Mouse (Mus musculus): ENCODE data around the gene Mia2. TPM values are rescaled to one million over a fixed set of nuclear protein-coding genes. Genes with fewer than 3 reads are reported as not detected.
A peak's percentile ranks its signal among the peaks of the same experiment; 100 is the strongest.

Mia2 gene
- polyA plus RNA-seq, 1 experiment from 2014 or later = 37.2 TPM

DNA sequence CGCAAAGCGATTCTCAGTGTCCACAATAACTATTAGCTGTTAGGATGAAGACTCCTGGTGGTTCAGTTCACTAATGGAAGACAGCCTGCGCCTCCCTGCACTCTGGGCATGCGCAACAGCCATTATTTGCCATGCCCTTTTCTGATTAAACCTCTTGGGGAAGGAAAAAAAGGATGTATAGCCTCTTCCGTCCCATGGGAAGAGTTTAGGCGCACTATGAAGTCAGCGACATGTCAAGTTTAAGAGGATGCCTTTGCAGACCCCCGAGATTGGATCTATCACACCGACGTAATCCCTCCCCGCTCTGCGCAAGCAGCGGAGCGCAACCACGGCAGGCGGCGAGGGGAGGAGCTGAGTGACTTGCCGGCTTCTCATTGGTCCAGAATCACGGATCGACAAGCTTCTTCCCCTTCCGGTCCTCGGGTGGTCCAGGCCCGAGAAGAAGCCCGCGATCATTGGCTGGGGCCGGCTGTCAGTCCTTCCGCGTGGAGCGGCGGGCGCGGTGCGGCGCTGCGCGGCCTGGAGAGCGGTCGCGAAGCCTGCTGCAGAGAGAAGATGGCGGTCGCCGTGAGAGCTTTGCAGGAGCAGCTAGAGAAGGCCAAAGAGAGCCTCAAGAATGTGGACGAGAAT lies 29.0 kb upstream of the Mia2 start, which contains the start of gene Pnn:
TSS of gene Pnn (plus strand) at position 437 of the 630 bp plus-strand sequence.
- Histone ChIP-seq H3K27me3 (no peaks in the 10 kb centered on the region), H3K4me3 (peak within 1 kb of the TSS; percentile 98), H3K36me3 (peaks cover 33% of the 10 kb centered on the region), H3K9ac (replicated peaks) (peak within 1 kb of the TSS; percentile 99), H3K4me2 (replicated peaks) (peak within 1 kb of the TSS; percentile 73), H3K27ac (replicated peaks) (peak within 1 kb of the TSS; percentile 95), H3K9me3 (no peaks in the 10 kb centered on the region), H3K4me1 (peaks cover 13% of the 10 kb centered on the region)
- WGBS = 0% methylated on average over 43 of the region's 43 CpGs
- peak; percentile 100 for ATAC-seq (replicated peaks)

- ATAC-seq (replicated peaks) = no peak; the same call in 1 of the 2 replicates
- H3K27ac ChIP-seq (replicated peaks) = peak overlapping the region; percentile 95
- peak overlapping the region; percentile 99 for H3K9ac ChIP-seq (replicated peaks)
- WGBS = under 1% methylated on average over 41 of the region's 41 CpGs
- H3K4me1 ChIP-seq = peaks cover 13% of the 10 kb centered on the region
- no peaks in the 10 kb centered on the region for H3K27me3 ChIP-seq
- peaks cover 38% of the 10 kb centered on the region for H3K36me3 ChIP-seq
- H3K9me3 ChIP-seq = no peaks in the 10 kb centered on the region
- H3K4me2 ChIP-seq (replicated peaks) = peak overlapping the region; percentile 73
- H3K4me3 ChIP-seq = peak overlapping the region; percentile 98
These were observed 28.5 kb upstream of the Mia2 start for GRCm38 (mm10) chr12:59067095-59067494.

GRCm38 (mm10) chr12:59068791-59069190 lies 26.8 kb upstream of the Mia2 start:
- no peak for ATAC-seq (replicated peaks)
- 93% methylated on average over 13 of the region's 13 CpGs for WGBS
- Histone ChIP-seq H3K4me3 (no peak overlapping the region), H3K9me3 (no peaks in the 10 kb centered on the region), H3K36me3 (peaks cover 48% of the 10 kb centered on the region), H3K4me1 (peaks cover 13% of the 10 kb centered on the region), H3K4me2 (replicated peaks) (no peak overlapping the region), H3K27ac (replicated peaks) (no peak overlapping the region), H3K27me3 (no peaks in the 10 kb centered on the region), H3K9ac (replicated peaks) (no peak overlapping the region)

GRCm38 (mm10) chr12:59072286-59072685 lies 23.3 kb upstream of the Mia2 start:
- Histone ChIP-seq H3K36me3 (peaks cover 54% of the 10 kb centered on the region), H3K4me1 (peaks cover 9% of the 10 kb centered on the region), H3K9me3 (no peaks in the 10 kb centered on the region), H3K27me3 (no peaks in the 10 kb centered on the region), H3K9ac (replicated peaks) (no peak overlapping the region), H3K27ac (replicated peaks) (no peak overlapping the region), H3K4me2 (replicated peaks) (no peak overlapping the region), H3K4me3 (no peak overlapping the region)
- no peak for ATAC-seq (replicated peaks)
- WGBS = 89% methylated on average over 11 of the region's 11 CpGs

DNA sequence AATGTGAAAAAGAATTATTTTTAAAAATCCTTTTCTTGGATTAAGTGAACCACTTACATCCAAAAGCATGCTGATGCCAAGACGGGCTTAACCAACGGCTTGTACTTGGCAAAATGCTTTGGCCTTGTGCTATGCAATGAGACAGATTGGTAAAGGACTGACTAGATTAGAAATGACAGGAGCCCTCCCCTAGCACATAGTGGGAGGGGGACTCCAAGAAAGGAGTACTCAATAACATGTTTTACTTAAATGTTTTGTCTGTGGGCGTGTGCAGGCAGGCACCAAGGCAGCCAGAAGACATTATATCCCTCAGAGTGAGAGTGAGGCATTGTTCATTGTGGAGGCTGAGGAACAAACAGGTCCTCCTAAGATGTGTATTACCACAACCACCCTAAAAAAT lies 21.5 kb upstream of the Mia2 start:
- H3K9ac ChIP-seq (replicated peaks) = no peak overlapping the region
- H3K4me1 ChIP-seq = no peaks in the 10 kb centered on the region
- no peaks in the 10 kb centered on the region for H3K27me3 ChIP-seq
- no peak overlapping the region for H3K4me2 ChIP-seq (replicated peaks)
- no peaks in the 10 kb centered on the region for H3K9me3 ChIP-seq
- 76% methylated on average over 3 of the region's 3 CpGs for WGBS
- peak; percentile 44 for ATAC-seq (replicated peaks)
- no peak overlapping the region for H3K27ac ChIP-seq (replicated peaks)
- H3K36me3 ChIP-seq = peaks cover 44% of the 10 kb centered on the region
- no peak overlapping the region for H3K4me3 ChIP-seq

- Histone ChIP-seq H3K4me3 (no peak overlapping the region), H3K4me1 (no peaks in the 10 kb centered on the region), H3K36me3 (peaks cover 17% of the 10 kb centered on the region), H3K27ac (replicated peaks) (no peak overlapping the region), H3K9ac (replicated peaks) (no peak overlapping the region), H3K4me2 (replicated peaks) (no peak overlapping the region), H3K9me3 (no peaks in the 10 kb centered on the region), H3K27me3 (no peaks in the 10 kb centered on the region)
- no peak for ATAC-seq (replicated peaks)
- WGBS = 91% methylated on average over 3 of the region's 3 CpGs
These were observed 18.6 kb upstream of the Mia2 start for GRCm38 (mm10) chr12:59076996-59077395.

- Histone ChIP-seq H3K27me3 (no peaks in the 10 kb centered on the region), H3K4me2 (replicated peaks) (no peak overlapping the region), H3K9me3 (no peaks in the 10 kb centered on the region), H3K4me3 (no peak overlapping the region), H3K27ac (replicated peaks) (no peak overlapping the region), H3K9ac (replicated peaks) (no peak overlapping the region), H3K36me3 (peaks cover 9% of the 10 kb centered on the region), H3K4me1 (no peaks in the 10 kb centered on the region)
- ATAC-seq (replicated peaks) = no peak
- 95% methylated on average over 3 of the region's 3 CpGs for WGBS
These were observed 17.7 kb upstream of the Mia2 start for GRCm38 (mm10) chr12:59077883-59078282.

DNA sequence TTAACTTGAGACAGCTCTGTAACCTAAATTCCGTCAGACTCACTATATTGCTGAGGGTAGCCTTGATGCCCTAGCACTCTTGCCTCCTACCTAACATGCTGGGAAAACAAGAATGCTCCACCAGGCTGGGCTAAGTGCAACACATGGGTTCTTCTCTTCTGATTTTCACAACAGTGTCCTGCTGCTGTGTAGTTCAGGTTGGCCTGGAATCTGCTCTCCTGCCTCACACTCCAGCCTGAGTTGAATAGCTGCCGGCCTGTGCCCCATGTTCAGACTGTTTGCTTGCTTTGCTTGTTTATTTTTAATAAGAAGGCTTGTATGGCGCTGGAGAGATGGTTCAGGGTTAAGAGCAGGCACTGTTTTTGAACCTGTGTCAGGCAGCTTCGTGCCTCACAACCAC lies 15.1 kb upstream of the Mia2 start:
- H3K4me3 ChIP-seq = no peak overlapping the region
- no peak overlapping the region for H3K9ac ChIP-seq (replicated peaks)
- WGBS = 89% methylated on average over 4 of the region's 4 CpGs
- no peaks in the 10 kb centered on the region for H3K27me3 ChIP-seq
- no peaks in the 10 kb centered on the region for H3K9me3 ChIP-seq
- H3K27ac ChIP-seq (replicated peaks) = no peak overlapping the region
- no peaks in the 10 kb centered on the region for H3K4me1 ChIP-seq
- H3K36me3 ChIP-seq = no peaks in the 10 kb centered on the region
- H3K4me2 ChIP-seq (replicated peaks) = no peak overlapping the region
- no peak for ATAC-seq (replicated peaks)

DNA sequence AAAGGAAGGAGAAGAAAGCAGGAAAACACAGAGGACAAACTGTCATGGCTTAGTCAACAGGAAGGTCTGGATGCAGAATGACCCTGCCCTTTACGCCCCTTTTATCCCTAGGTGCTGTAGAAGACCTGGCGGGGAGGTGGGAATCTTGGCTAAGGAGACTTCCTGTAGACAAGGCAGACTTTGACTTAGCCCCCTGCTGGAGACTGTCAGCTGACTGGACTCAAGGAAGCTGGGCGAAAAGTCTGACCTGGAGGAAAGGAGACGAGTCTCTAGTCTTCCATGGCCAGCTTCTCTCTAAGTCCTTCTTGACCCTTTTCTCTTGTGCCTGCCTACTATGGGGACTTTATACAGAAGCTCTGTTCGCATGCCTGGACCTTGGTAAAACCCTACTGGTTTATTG lies 11.2 kb upstream of the Mia2 start:
- Histone ChIP-seq H3K9me3 (no peaks in the 10 kb centered on the region), H3K27me3 (no peaks in the 10 kb centered on the region), H3K9ac (replicated peaks) (no peak overlapping the region), H3K4me1 (no peaks in the 10 kb centered on the region), H3K4me3 (no peak overlapping the region), H3K27ac (replicated peaks) (no peak overlapping the region), H3K4me2 (replicated peaks) (no peak overlapping the region), H3K36me3 (no peaks in the 10 kb centered on the region)
- no peak for ATAC-seq (replicated peaks)
- WGBS = 82% methylated on average over 5 of the region's 5 CpGs

GRCm38 (mm10) chr12:59086171-59086570 lies 9.4 kb upstream of the Mia2 start:
- ATAC-seq (replicated peaks) = no peak
- 88% methylated on average over 5 of the region's 5 CpGs for WGBS
- Histone ChIP-seq H3K4me3 (no peak overlapping the region), H3K9me3 (no peaks in the 10 kb centered on the region), H3K27ac (replicated peaks) (no peak overlapping the region), H3K4me1 (no peaks in the 10 kb centered on the region), H3K36me3 (no peaks in the 10 kb centered on the region), H3K27me3 (no peaks in the 10 kb centered on the region), H3K4me2 (replicated peaks) (no peak overlapping the region), H3K9ac (replicated peaks) (no peak overlapping the region)

DNA sequence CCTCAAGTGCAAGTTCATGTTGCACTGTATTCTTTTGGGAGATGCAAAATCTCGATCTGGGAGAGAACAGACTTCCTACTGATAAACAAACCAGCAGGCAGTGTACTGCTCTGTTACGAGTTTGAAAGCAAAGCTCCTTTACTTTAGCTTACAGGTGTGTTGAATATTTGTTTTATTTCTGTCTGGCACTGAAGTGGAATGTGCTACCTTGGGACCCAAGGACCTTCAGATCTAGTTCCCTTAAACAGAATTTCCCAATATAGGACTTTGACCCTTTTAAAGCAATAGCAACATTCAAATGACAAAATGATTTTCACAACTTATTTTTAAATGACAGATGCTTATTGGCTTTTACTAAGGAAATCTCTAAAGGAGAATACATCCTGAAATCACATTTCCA lies 2.1 kb upstream of the Mia2 start:
- Histone ChIP-seq H3K4me2 (replicated peaks) (no peak overlapping the region), H3K4me3 (no peak overlapping the region), H3K36me3 (no peaks in the 10 kb centered on the region), H3K27ac (replicated peaks) (no peak overlapping the region), H3K9ac (replicated peaks) (no peak overlapping the region), H3K9me3 (no peaks in the 10 kb centered on the region), H3K4me1 (no peaks in the 10 kb centered on the region), H3K27me3 (no peaks in the 10 kb centered on the region)
- ATAC-seq (replicated peaks) = no peak
- WGBS = 65% methylated on average over 2 of the region's 2 CpGs

GRCm38 (mm10) chr12:59104771-59105170 lies 9.2 kb downstream of the Mia2 start:
- WGBS = 66% methylated on average over 5 of the region's 5 CpGs
- H3K27me3 ChIP-seq = no peaks in the 10 kb centered on the region
- no peak for ATAC-seq (replicated peaks)

GRCm38 (mm10) chr12:59105914-59106313 lies 10.3 kb downstream of the Mia2 start:
- H3K9ac ChIP-seq (replicated peaks) = no peak overlapping the region
- no peaks in the 10 kb centered on the region for H3K27me3 ChIP-seq
- no peak overlapping the region for H3K27ac ChIP-seq (replicated peaks)
- no peak overlapping the region for H3K4me2 ChIP-seq (replicated peaks)
- ATAC-seq (replicated peaks) = no peak
- H3K4me1 ChIP-seq = no peaks in the 10 kb centered on the region
- no peaks in the 10 kb centered on the region for H3K36me3 ChIP-seq
- H3K9me3 ChIP-seq = no peaks in the 10 kb centered on the region
- WGBS = 87% methylated on average over 6 of the region's 6 CpGs
- H3K4me3 ChIP-seq = no peak overlapping the region

More at GRCm38 (mm10) chr12:59104771-59105170, 9.2 kb downstream of the Mia2 start:
- Histone ChIP-seq H3K9me3 (no peaks in the 10 kb centered on the region), H3K36me3 (no peaks in the 10 kb centered on the region), H3K4me3 (no peak overlapping the region), H3K4me1 (no peaks in the 10 kb centered on the region), H3K27ac (replicated peaks) (no peak overlapping the region), H3K9ac (replicated peaks) (no peak overlapping the region), H3K4me2 (replicated peaks) (no peak overlapping the region)
